Mouse (Mus musculus) hindbrain, postnatal 0 days (tissue): ENCODE results near the gene Ing5. TPM values are rescaled to one million over a fixed set of nuclear protein-coding genes. Genes with fewer than 3 reads are reported as not detected.
"Not testable (repeated sequence)": the region's sequence is repeated elsewhere in the genome, so short reads cannot be mapped to it uniquely, and the experiment has no call there.

Experiments
- ATAC-seq: fragments of 200-750 bp; cut with Nextera tagmentation; 2 replicates; pipeline ENCODE4 v1.8.0; 2017; ENCODE audit warnings: mild to moderate bottlenecking, moderate TSS enrichment, moderate library complexity
- DNase-seq: peaks from one replicate; pipeline ENCODE4 v3.0.0-alpha.2; 2015; ENCODE audit warnings: low spot score
- H3K27ac ChIP-seq: fragments of 300-500 bp; sonication (generic); 2 replicates; pipeline ENCODE4 v1.5.1; 2014; ENCODE audit warnings: mild to moderate bottlenecking
- H3K27me3 ChIP-seq: fragments of 300-500 bp; sonication (generic); 2 replicates; pipeline ENCODE4 v1.6.1; 2014; ENCODE audit warnings: low read length, mixed read lengths; ENCODE audit not compliant: insufficient read depth
- H3K36me3 ChIP-seq: fragments of 300-500 bp; sonication (generic); 2 replicates; pipeline ENCODE4 v1.6.1; 2014; ENCODE audit warnings: low read length, mixed read lengths; ENCODE audit not compliant: insufficient read depth
- H3K4me1 ChIP-seq: fragments of 300-500 bp; sonication (generic); 2 replicates; pipeline ENCODE4 v1.6.1; 2014; ENCODE audit warnings: antibody characterized with exemption, low read length, mixed read lengths; ENCODE audit not compliant: insufficient read depth
- H3K4me2 ChIP-seq: fragments of 300-500 bp; sonication (generic); 2 replicates; pipeline ENCODE4 v1.6.1; 2014; ENCODE audit warnings: low read depth, mild to moderate bottlenecking, low read length, moderate library complexity, mixed read lengths
- H3K4me3 ChIP-seq: fragments of 300-500 bp; sonication (generic); 2 replicates; pipeline ENCODE4 v1.5.1; 2014; ENCODE audit warnings: low read length
- H3K9ac ChIP-seq: fragments of 300-500 bp; sonication (generic); replicated peaks from 2 replicates; pipeline ENCODE4 v1.6.1; 2014; ENCODE audit warnings: mild to moderate bottlenecking, low read length, moderate library complexity, mixed read lengths
- H3K9me3 ChIP-seq: fragments of 300-500 bp; sonication (generic); 2 replicates; pipeline ENCODE4 v1.6.1; 2016; ENCODE audit warnings: low read length, mixed read lengths
- CTCF ChIP-seq: IDR thresholded peaks from 2 replicates; pipeline ENCODE4 v1.5.1; 2016; ENCODE audit warnings: antibody characterized with exemption, control low read depth, low read depth
- WGBS: fragments of 180-500 bp; shearing (Covaris S2); extraction: QIAGEN DNeasy Blood & Tissue Kit; methylation state at CpG from one replicate; pipeline ENCODE4 v1.1.7; 2014; 5-methylcytosine and 5-hydroxymethylcytosine counted together
- polyA plus RNA-seq: library from polyadenylated mRNA; unstranded; fragments of >200 nt; fragmentation: Nextera tagmentation; extraction: Ambion mirVana; gene quantifications from 2 replicates; pipeline ENCODE4 v1.2.1, GENCODE M21; 2015
- total RNA-seq: library from RNA; depleted of rRNA; stranded (reverse); fragments of >200 nt; gene quantifications from 2 replicates; pipeline ENCODE4 v1.2.3, GENCODE M21; 2014; rRNA removed

Ing5 gene
- total and polyA plus RNA-seq, 2 experiments from 2014 or later, result 7.0 to 9.9 TPM

DNA sequence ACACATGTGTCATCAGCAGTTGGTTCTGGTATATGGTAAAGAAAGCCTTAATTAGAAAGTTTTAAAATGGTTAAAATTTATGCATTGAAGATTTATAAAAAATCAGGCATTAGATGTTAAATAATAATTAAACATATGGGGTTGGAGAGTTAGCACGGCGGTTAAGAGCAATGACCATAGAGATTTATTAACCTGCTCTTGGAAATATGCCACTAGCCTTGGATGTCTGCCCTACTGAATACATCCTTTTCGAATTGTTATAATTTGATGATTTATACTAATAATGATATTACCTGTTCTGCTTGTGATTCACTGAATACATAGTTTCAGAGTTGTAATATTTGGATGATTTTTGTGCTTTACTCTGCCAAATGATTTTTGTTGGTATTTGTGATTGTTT, 54.2 kb downstream of the Ing5 start:
- WGBS, result 58% methylated on average over 3 of the region's 3 CpGs
- Histone ChIP-seq H3K4me3 (no peak overlapping the region), H3K4me2 (no peak overlapping the region), H3K9me3 (no peaks in the 10 kb centered on the region), H3K9ac (no peak overlapping the region), H3K27me3 (no peaks in the 10 kb centered on the region), H3K27ac (no peak overlapping the region), H3K36me3 (no peaks in the 10 kb centered on the region), H3K4me1 (no peaks in the 10 kb centered on the region)
- no peak for DNase-seq
- ATAC-seq, result no peak
- no peak for TF ChIP-seq CTCF

DNA sequence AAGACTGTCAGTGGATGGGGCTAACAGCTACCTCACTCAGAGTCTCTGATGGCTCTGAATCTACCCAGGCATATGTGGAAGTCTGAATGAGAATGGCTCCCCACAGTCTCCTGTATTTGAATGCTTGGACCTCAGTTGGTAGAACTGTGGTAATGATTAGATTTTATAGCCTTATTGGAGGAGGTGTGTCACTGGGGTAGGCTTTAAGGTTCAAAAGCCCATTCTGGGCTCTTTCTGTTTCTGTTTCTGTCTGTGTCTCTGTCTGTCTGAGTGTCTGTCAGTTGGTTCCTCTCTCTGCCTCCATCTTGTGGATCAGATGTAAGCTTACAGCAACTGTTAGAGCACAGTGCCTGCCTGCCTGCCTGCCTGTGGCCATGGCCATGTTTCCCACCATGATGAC, 55.9 kb downstream of the Ing5 start:
- DNase-seq, result no peak
- no peak for ATAC-seq
- Histone ChIP-seq H3K9me3 (no peaks in the 10 kb centered on the region), H3K4me1 (no peaks in the 10 kb centered on the region), H3K27ac (no peak overlapping the region), H3K4me2 (no peak overlapping the region), H3K4me3 (no peak overlapping the region), H3K36me3 (no peaks in the 10 kb centered on the region), H3K27me3 (no peaks in the 10 kb centered on the region), H3K9ac (no peak overlapping the region)
- TF ChIP-seq CTCF, result no peak

DNA sequence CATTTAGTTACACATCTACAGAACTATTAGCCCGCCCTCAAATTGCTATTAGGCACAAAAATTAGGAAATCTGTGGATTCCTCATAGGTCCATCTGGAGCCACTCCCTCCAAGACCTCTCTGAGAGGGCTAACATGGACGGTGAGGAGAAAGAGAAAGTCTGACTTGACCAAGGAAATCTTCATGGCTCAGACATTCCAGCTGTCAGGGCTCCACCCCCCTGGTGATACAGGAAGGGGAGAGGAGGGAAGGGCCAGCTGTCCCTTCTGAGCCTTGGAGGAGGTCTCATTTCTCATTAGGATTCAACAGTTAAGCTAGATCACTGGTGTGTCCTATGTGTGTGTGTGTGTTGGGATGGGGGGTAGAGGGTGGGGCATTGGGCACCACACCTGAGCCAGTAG, 57.3 kb downstream of the Ing5 start, which contains the start of gene Gal3st2:
Gene Gal3st2, plus strand, starts transcription at position 259 of the 400 bp plus-strand sequence.
- not testable (repeated sequence) for DNase-seq, H3K9ac ChIP-seq, H3K27ac ChIP-seq, H3K4me2 ChIP-seq, H3K4me1 ChIP-seq, H3K36me3 ChIP-seq, H3K9me3 ChIP-seq, H3K27me3 ChIP-seq, H3K4me3 ChIP-seq, ATAC-seq
- 74% methylated on average over 2 of the region's 2 CpGs for WGBS

Other genes with a start within 250 kb of the Ing5 start
- gene Stk25, start 145.3 kb upstream of the Ing5 start, total RNA-seq, result 261 and 340 TPM in 2 replicates
- gene Stk25, start 145.3 kb upstream of the Ing5 start, polyA plus RNA-seq, result 309 and 328 TPM in 2 replicates
- gene Bok, start 118.3 kb upstream of the Ing5 start, total RNA-seq, result 133 and 136 TPM in 2 replicates
- 97.6 and 103 TPM in 2 replicates for gene Bok, start 118.3 kb upstream of the Ing5 start, polyA plus RNA-seq
- gene Atg4b, start 52.5 kb upstream of the Ing5 start, total RNA-seq, result 51.1 and 75.8 TPM in 2 replicates
- gene Atg4b, start 52.5 kb upstream of the Ing5 start, polyA plus RNA-seq, result 75.0 and 76.3 TPM in 2 replicates
- gene Thap4, start 49.1 kb upstream of the Ing5 start, total RNA-seq, result 41.5 and 58.7 TPM in 2 replicates
- 49.9 and 50.2 TPM in 2 replicates for gene Thap4, start 49.1 kb upstream of the Ing5 start, polyA plus RNA-seq
- gene Dtymk, start 2.0 kb upstream of the Ing5 start, total RNA-seq, result 74.4 and 76.0 TPM in 2 replicates
- 129 and 136 TPM in 2 replicates for gene Dtymk, start 2.0 kb upstream of the Ing5 start, polyA plus RNA-seq
- gene D2hgdh, start 20.9 kb downstream of the Ing5 start, total RNA-seq, result 13.6 and 23.6 TPM in 2 replicates
- 12.0 and 13.0 TPM in 2 replicates for gene D2hgdh, start 20.9 kb downstream of the Ing5 start, polyA plus RNA-seq
- not detected in 2 replicates for gene Gal3st2, start 57.3 kb downstream of the Ing5 start, total RNA-seq
- gene Gal3st2, start 57.3 kb downstream of the Ing5 start, polyA plus RNA-seq, result 0.06 TPM in 1 of 2 replicates, not detected in the other
- gene Gal3st2b, start 114.3 kb downstream of the Ing5 start, total RNA-seq, result not detected in 2 replicates
- 0.13 TPM in 1 of 2 replicates, not detected in the other for gene Gal3st2b, start 114.3 kb downstream of the Ing5 start, polyA plus RNA-seq
- gene Gal3st2c, start 186.5 kb downstream of the Ing5 start, total RNA-seq, result not detected in 2 replicates
- gene Gal3st2c, start 186.5 kb downstream of the Ing5 start, polyA plus RNA-seq, result not detected in 2 replicates
- 1.2 and 2.2 TPM in 2 replicates for gene Neu4, start 216.5 kb downstream of the Ing5 start, total RNA-seq
- 1.1 and 1.6 TPM in 2 replicates for gene Neu4, start 216.5 kb downstream of the Ing5 start, polyA plus RNA-seq
- gene Pdcd1, start 248.6 kb downstream of the Ing5 start, total RNA-seq, result not detected in 2 replicates
- not detected in 2 replicates for gene Pdcd1, start 248.6 kb downstream of the Ing5 start, polyA plus RNA-seq